In genomic region chr7:44466006-44466887, GRCm38 (mm10) we compare ENCODE assay signal across 8 mouse cellular contexts. TPM values are rescaled to one million over a fixed set of nuclear protein-coding genes. Genes with fewer than 3 reads are reported as not detected.
DNase-seq lines count a peak whose midpoint lies in the region; ATAC-seq and TF ChIP-seq lines count a peak whose summit lies in the region.

No protein-coding gene starts in this region.

- no peak overlapping the region for H3K4me2 ChIP-seq in intestine, embryonic 16.5 days (ENCODE audit: low read depth, low read length)
- H3K4me2 ChIP-seq in intestine, embryonic 15.5 days (replicated peaks): no peak overlapping the region; the same call in 1 of the 2 replicates
- no peak overlapping the region for H3K4me2 ChIP-seq in hindbrain, postnatal 0 days (ENCODE audit: low read depth, low read length)
- H3K4me2 ChIP-seq in midbrain, embryonic 13.5 days (replicated peaks): no peak overlapping the region

- intact Hi-C loops in gastrocnemius, postnatal 14 days (cut with DNase I; ENCODE audit: low total_unique reads): no loop called here

- H3K27me3 ChIP-seq in intestine, embryonic 16.5 days (replicated peaks; ENCODE audit: control insufficient read depth, insufficient read depth, low read length): peaks cover 30% of the 10 kb centered on the region
- H3K27me3 ChIP-seq in intestine, embryonic 15.5 days (replicated peaks): peaks cover 34% of the 10 kb centered on the region
- no peaks in the 10 kb centered on the region for H3K27me3 ChIP-seq in hindbrain, postnatal 0 days (ENCODE audit: insufficient read depth, low read length)
- peaks cover 8% of the 10 kb centered on the region; the same call in 1 of the 2 replicates for H3K27me3 ChIP-seq in midbrain, embryonic 13.5 days

- H3K27ac ChIP-seq in intestine, embryonic 16.5 days (ENCODE audit: low read length): no peak overlapping the region
- no peak overlapping the region for H3K27ac ChIP-seq in intestine, embryonic 15.5 days
- peak overlapping the region; percentile 89 for H3K27ac ChIP-seq in hindbrain, postnatal 0 days
- peak overlapping the region; percentile 92 for H3K27ac ChIP-seq in midbrain, embryonic 13.5 days

- H3K36me3 ChIP-seq in intestine, embryonic 16.5 days (ENCODE audit: control insufficient read depth, insufficient read depth, low read length): 0 out of 2 replicates have a peak, but pooled peaks cover 4% of the 10 kb centered on the region
- no peaks in the 10 kb centered on the region for H3K36me3 ChIP-seq in intestine, embryonic 15.5 days
- H3K36me3 ChIP-seq in hindbrain, postnatal 0 days (ENCODE audit: insufficient read depth, low read length): peaks cover 26% of the 10 kb centered on the region
- peaks cover 31% of the 10 kb centered on the region for H3K36me3 ChIP-seq in midbrain, embryonic 13.5 days

- H3K4me1 ChIP-seq in intestine, embryonic 16.5 days (ENCODE audit: control insufficient read depth, insufficient read depth, low read length): peaks cover 20% of the 10 kb centered on the region
- H3K4me1 ChIP-seq in intestine, embryonic 15.5 days (replicated peaks): peaks cover 17% of the 10 kb centered on the region
- peaks cover 31% of the 10 kb centered on the region for H3K4me1 ChIP-seq in hindbrain, postnatal 0 days (ENCODE audit: insufficient read depth, low read length)
- peaks cover 78% of the 10 kb centered on the region for H3K4me1 ChIP-seq in midbrain, embryonic 13.5 days (replicated peaks)

- no peak for TF ChIP-seq CTCF in hindbrain, postnatal 0 days (IDR thresholded peaks at IDR 0.05; ENCODE audit: low read depth)

- H3K4me3 ChIP-seq in intestine, embryonic 16.5 days (ENCODE audit: low read length): no peak overlapping the region
- H3K4me3 ChIP-seq in intestine, embryonic 15.5 days (replicated peaks): no peak overlapping the region
- H3K4me3 ChIP-seq in hindbrain, postnatal 0 days (ENCODE audit: low read length): no peak overlapping the region
- no peak overlapping the region for H3K4me3 ChIP-seq in midbrain, embryonic 13.5 days (replicated peaks)

- H3K9me3 ChIP-seq in intestine, embryonic 16.5 days (ENCODE audit: control insufficient read depth, low read length): no peaks in the 10 kb centered on the region
- no peaks in the 10 kb centered on the region for H3K9me3 ChIP-seq in intestine, embryonic 15.5 days
- H3K9me3 ChIP-seq in hindbrain, postnatal 0 days (ENCODE audit: low read length): no peaks in the 10 kb centered on the region
- no peaks in the 10 kb centered on the region for H3K9me3 ChIP-seq in midbrain, embryonic 13.5 days

- WGBS in intestine, embryonic 16.5 days: 84% methylated on average over 10 of the region's 10 CpGs
- WGBS in intestine, embryonic 15.5 days: 77% methylated on average over 10 of the region's 10 CpGs
- WGBS in hindbrain, postnatal 0 days: 70% methylated on average over 10 of the region's 10 CpGs
- WGBS in midbrain, embryonic 13.5 days: 76% methylated on average over 10 of the region's 10 CpGs

- peak; percentile 40 to 43 for DNase-seq in cerebellum, postnatal 14 days
- peak; percentile 4 for DNase-seq in hindbrain, postnatal 0 days (ENCODE audit: low spot score)
- DNase-seq in Muller cell, postnatal 12 days (ENCODE audit: inconsistent ontology term): no peak
- no peak for DNase-seq in gastrocnemius, postnatal 14 days

- no peak for ATAC-seq in intestine, embryonic 16.5 days
- no peak for ATAC-seq in intestine, embryonic 15.5 days
- no peak for ATAC-seq in hindbrain, postnatal 0 days
- no peak for ATAC-seq in midbrain, embryonic 13.5 days
- no peak for ATAC-seq in activated CD4-positive, CD25-positive, alpha-beta regulatory T cell, adult 4 months

- H3K9ac ChIP-seq in intestine, embryonic 16.5 days (ENCODE audit: low read depth, low read length): 0 out of 2 replicates have a peak overlapping the region, but pooled peaks have one; percentile 10
- no peak overlapping the region for H3K9ac ChIP-seq in intestine, embryonic 15.5 days
- no peak overlapping the region for H3K9ac ChIP-seq in hindbrain, postnatal 0 days (replicated peaks; ENCODE audit: low read length)
- H3K9ac ChIP-seq in midbrain, embryonic 13.5 days (replicated peaks): no peak overlapping the region

RNA-seq across cellular contexts. Expression of gene Aspdh, which starts 1.1 kb away (rescaled TPM):
- 2.3 and 2.4 TPM in 2 replicates for polyA plus RNA-seq in intestine, embryonic 16.5 days (2015; fragmentation: Nextera tagmentation; extraction: Ambion mirVana)
- 0.70 and 1.2 TPM in 2 replicates for polyA plus RNA-seq in intestine, embryonic 15.5 days (2015; fragmentation: Nextera tagmentation; extraction: Ambion mirVana)
- 10.2 and 15.5 TPM in 2 replicates for total RNA-seq in hindbrain, postnatal 0 days (2014; rRNA removed)
- 3.1 and 3.8 TPM in 2 replicates for polyA plus RNA-seq in hindbrain, postnatal 0 days (2015; fragmentation: Nextera tagmentation; extraction: Ambion mirVana)
- polyA plus RNA-seq in midbrain, embryonic 13.5 days (2015; fragmentation: Nextera tagmentation; extraction: Ambion mirVana): 8.6 and 10.8 TPM in 2 replicates
- polyA plus RNA-seq in activated CD4-positive, CD25-positive, alpha-beta regulatory T cell, adult 4 months (2017; shearing (Covaris generic)): not detected
- total RNA-seq in gastrocnemius, postnatal 14 days (2021): not detected

RNA-seq across cellular contexts. Expression of gene Josd2, which starts 1.5 kb away (rescaled TPM):
- 83.5 and 86.3 TPM in 2 replicates for polyA plus RNA-seq in intestine, embryonic 16.5 days (2015; fragmentation: Nextera tagmentation; extraction: Ambion mirVana)
- polyA plus RNA-seq in intestine, embryonic 15.5 days (2015; fragmentation: Nextera tagmentation; extraction: Ambion mirVana): 76.0 and 87.3 TPM in 2 replicates
- total RNA-seq in hindbrain, postnatal 0 days (2014; rRNA removed): 32.7 and 44.5 TPM in 2 replicates
- polyA plus RNA-seq in hindbrain, postnatal 0 days (2015; fragmentation: Nextera tagmentation; extraction: Ambion mirVana): 28.3 and 32.7 TPM in 2 replicates
- polyA plus RNA-seq in midbrain, embryonic 13.5 days (2015; fragmentation: Nextera tagmentation; extraction: Ambion mirVana): 41.6 and 44.8 TPM in 2 replicates
- 10 to 100 TPM; 39.9 to 67.9 TPM for polyA plus RNA-seq in activated CD4-positive, CD25-positive, alpha-beta regulatory T cell, adult 4 months (2017; shearing (Covaris generic))
- 10 to 100 TPM; 60.2 to 73.5 TPM for total RNA-seq in gastrocnemius, postnatal 14 days (2021)

RNA-seq across cellular contexts. Expression of gene Emc10, which starts 30.1 kb away (rescaled TPM):
- 77.2 and 87.0 TPM in 2 replicates for polyA plus RNA-seq in intestine, embryonic 16.5 days (2015; fragmentation: Nextera tagmentation; extraction: Ambion mirVana)
- polyA plus RNA-seq in intestine, embryonic 15.5 days (2015; fragmentation: Nextera tagmentation; extraction: Ambion mirVana): 97.0 and 102 TPM in 2 replicates
- total RNA-seq in hindbrain, postnatal 0 days (2014; rRNA removed): 311 and 319 TPM in 2 replicates
- 138 and 152 TPM in 2 replicates for polyA plus RNA-seq in hindbrain, postnatal 0 days (2015; fragmentation: Nextera tagmentation; extraction: Ambion mirVana)
- 118 and 129 TPM in 2 replicates for polyA plus RNA-seq in midbrain, embryonic 13.5 days (2015; fragmentation: Nextera tagmentation; extraction: Ambion mirVana)
- 10 to 100 TPM; 23.7 to 25.6 TPM for polyA plus RNA-seq in activated CD4-positive, CD25-positive, alpha-beta regulatory T cell, adult 4 months (2017; shearing (Covaris generic))
- total RNA-seq in gastrocnemius, postnatal 14 days (2021): 10 to 100 TPM; 44.1 to 48.8 TPM

RNA-seq across cellular contexts. Expression of gene Fam71e1, which starts 30.1 kb away (rescaled TPM):
- 5.9 and 6.2 TPM in 2 replicates for polyA plus RNA-seq in intestine, embryonic 16.5 days (2015; fragmentation: Nextera tagmentation; extraction: Ambion mirVana)
- polyA plus RNA-seq in intestine, embryonic 15.5 days (2015; fragmentation: Nextera tagmentation; extraction: Ambion mirVana): 6.5 and 9.2 TPM in 2 replicates
- total RNA-seq in hindbrain, postnatal 0 days (2014; rRNA removed): 19.7 and 19.8 TPM in 2 replicates
- polyA plus RNA-seq in hindbrain, postnatal 0 days (2015; fragmentation: Nextera tagmentation; extraction: Ambion mirVana): 26.7 and 31.9 TPM in 2 replicates
- polyA plus RNA-seq in midbrain, embryonic 13.5 days (2015; fragmentation: Nextera tagmentation; extraction: Ambion mirVana): 43.0 and 46.1 TPM in 2 replicates
- 1 to 10 TPM; 3.3 to 4.0 TPM for polyA plus RNA-seq in activated CD4-positive, CD25-positive, alpha-beta regulatory T cell, adult 4 months (2017; shearing (Covaris generic))
- 1 to 10 TPM; 3.8 to 4.7 TPM for total RNA-seq in gastrocnemius, postnatal 14 days (2021)

RNA-seq across cellular contexts. Expression of gene Lrrc4b, which starts 37.4 kb away (rescaled TPM):
- polyA plus RNA-seq in intestine, embryonic 16.5 days (2015; fragmentation: Nextera tagmentation; extraction: Ambion mirVana): 0.31 and 0.43 TPM in 2 replicates
- polyA plus RNA-seq in intestine, embryonic 15.5 days (2015; fragmentation: Nextera tagmentation; extraction: Ambion mirVana): 0.82 and 0.86 TPM in 2 replicates
- 562 and 663 TPM in 2 replicates for total RNA-seq in hindbrain, postnatal 0 days (2014; rRNA removed)
- polyA plus RNA-seq in hindbrain, postnatal 0 days (2015; fragmentation: Nextera tagmentation; extraction: Ambion mirVana): 19.6 and 22.7 TPM in 2 replicates
- 15.7 and 16.4 TPM in 2 replicates for polyA plus RNA-seq in midbrain, embryonic 13.5 days (2015; fragmentation: Nextera tagmentation; extraction: Ambion mirVana)
- not detected for polyA plus RNA-seq in activated CD4-positive, CD25-positive, alpha-beta regulatory T cell, adult 4 months (2017; shearing (Covaris generic))
- total RNA-seq in gastrocnemius, postnatal 14 days (2021): 1 to 10 TPM in 1 of 2 experiments, under 1 TPM in 1; 0.51 to 1.3 TPM

Comparison
In these comparisons a context has a peak if more than half of its experiments do, and no peak if none do; other contexts are left out.
1. H3K27ac ChIP-seq: peak in hindbrain, postnatal 0 days (single experiment) and midbrain, embryonic 13.5 days (single experiment); none in intestine, embryonic 16.5 days (single experiment) and intestine, embryonic 15.5 days (single experiment).
2. DNase-seq: peak in cerebellum, postnatal 14 days (2 of 2) and hindbrain, postnatal 0 days (single experiment); none in Muller cell, postnatal 12 days (single experiment) and gastrocnemius, postnatal 14 days (single experiment).